Mouse (Mus musculus): ENCODE data around the gene Slc12a6.

The Slc12a6 gene

DNA sequence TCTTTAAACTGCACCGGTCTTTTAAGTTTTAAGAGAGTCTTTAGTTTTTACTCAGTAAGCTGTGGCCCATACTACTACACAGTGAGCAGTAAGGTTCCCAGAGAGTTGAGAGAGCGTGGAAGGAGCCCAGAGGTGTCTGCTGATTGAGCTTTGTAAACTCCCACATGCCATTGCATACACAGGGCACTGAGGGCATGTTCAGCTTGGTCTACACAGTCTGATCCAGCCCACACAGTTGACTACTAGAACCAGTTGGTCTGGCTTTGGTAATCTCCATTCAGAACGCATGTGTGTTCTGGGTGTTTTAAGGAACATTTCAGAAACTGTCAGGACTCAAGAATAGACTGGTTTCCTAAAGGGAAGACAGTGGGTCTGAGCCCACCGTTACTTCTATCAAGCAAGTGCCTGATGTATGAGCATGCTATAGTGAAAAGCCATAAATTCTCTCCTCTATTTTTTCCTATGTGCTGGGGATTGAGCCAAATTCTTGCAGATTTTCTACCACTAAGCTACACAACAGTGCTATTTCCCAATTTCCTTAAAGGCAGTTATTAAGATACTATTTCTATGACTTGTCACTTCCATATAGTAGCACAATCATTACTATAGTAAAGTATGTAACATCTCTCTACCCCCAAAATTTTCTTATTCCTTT, 125.8 kb downstream of the Slc12a6 start:
- DNase-seq (ENCODE audit: low read depth, low spot score) = no peak

DNA sequence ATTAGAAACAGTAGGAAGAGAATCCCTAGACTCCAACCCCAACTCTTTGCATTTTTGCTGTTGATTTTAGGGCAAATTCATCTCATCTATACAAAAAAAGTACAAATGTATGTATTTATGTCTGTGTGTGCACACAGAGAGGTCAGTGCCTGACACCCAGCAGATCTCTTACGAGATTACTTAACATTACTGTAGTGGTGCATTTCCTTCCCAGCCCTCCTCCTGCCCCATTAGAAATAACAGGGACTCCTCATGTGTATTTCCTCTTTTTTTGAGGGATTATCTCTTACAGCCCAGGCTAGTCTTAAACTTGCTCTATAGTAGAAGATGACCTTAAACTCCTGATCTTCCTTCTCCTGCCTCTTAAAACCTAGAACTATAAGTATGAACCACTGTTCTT, 127.1 kb downstream of the Slc12a6 start:
- no peak for DNase-seq (ENCODE audit: low read depth, low spot score)

DNA sequence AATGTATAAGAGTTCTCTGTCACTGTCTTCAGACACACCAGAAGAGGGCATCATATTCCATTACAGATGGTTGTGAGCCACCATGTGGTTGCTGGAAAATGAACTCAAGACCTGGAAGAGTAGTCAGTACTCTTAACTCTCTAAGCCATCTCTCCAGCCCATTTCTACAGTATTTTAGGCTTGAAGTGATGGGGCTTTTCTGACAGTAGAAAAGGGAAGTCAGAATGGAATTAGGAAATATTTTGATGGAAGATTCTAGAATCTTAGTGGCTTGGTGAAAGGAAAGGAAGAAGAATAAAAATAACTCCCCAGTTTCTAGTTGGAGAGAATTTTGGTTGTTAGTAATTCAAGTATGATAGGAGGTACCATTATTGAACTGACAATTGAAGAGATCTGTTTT, 128.3 kb downstream of the Slc12a6 start:
- no peak for DNase-seq (ENCODE audit: low read depth, low spot score)

DNA sequence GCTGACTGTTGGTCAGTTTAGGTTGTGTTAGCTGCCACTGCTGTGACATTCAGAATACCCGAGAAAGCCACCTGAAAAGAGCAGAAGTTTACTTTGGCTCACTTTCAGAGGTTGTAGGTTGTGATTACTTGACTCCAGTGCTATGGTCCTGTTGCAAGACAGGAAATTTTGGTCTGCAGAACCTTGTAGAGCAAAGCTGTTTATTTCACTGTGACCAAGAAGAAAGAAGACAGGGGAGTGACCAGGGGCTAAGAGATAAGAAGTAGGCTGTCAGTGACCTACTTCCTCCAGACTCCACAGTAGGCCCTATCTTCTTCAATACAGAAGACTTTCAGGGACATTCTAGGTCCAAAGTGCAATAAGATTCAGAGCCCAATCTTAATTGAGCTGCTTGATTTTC, 131.0 kb downstream of the Slc12a6 start:
- no peak for DNase-seq (ENCODE audit: low read depth, low spot score)

DNA sequence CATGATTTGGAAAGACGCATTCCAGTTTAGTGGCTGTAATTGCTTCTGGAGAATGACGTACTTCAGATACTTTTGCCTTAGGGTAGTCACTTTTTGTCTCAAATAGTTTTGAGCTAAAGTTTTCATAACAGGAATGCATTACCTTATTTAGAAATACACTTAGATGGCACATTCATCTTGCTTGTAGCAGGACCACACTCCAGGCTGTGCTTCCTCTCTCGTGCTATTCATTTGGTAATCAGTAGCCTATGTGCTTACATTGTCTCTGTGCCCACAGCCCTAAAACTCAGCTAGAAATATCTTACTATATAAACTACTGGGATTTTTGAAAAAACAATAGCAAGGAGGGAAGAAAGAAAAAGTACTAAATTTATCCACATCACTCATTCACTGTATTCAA, 141.4 kb downstream of the Slc12a6 start:
- no peak for DNase-seq (ENCODE audit: low read depth, low spot score)
